ENCODE assay signal across 8 mouse cellular contexts in the genomic region with DNA sequence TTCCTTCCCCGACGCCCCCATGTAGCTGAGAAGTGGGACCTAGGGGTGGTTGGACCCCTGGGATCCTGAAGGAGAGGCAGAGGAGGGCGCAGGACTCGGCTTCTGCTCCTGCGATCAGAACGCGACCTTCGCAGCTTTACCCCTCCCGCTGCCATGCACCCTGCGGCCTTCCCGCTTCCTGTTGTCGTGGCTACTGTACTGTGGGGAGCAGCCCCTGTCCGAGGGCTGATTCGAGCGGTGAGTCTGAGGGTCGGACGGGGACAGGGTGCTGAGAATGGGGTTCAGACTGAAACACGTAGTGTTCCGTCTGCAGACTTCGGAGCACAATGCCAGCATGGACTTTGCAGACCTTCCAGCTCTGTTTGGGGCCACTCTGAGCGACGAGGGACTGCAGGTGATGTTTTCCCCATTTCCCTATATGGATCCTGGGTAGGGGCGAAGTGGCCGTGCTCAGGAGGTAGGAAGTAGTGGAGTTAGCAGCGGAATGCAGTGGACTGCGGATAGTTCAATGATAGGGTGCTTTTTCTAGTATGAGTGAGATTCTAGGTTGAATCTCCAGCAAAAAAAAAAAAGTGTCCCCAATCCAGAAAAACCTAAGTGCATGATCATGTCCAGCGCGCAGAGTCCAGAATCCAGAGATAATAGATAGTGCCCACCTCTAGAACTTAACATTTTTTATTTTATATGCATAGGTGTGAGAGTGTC. TPM values are rescaled to one million over a fixed set of nuclear protein-coding genes. Genes with fewer than 3 reads are reported as not detected.
A peak's percentile ranks its signal among the peaks of the same experiment; 100 is the strongest.
DNase-seq lines count a peak whose midpoint lies in the region; ATAC-seq and TF ChIP-seq lines count a peak whose summit lies in the region.

No protein-coding gene starts in this region.

- intact Hi-C loops in gastrocnemius, postnatal 14 days (cut with DNase I; ENCODE audit: low total_unique reads) = no loop called here

- H3K9me3 ChIP-seq in lung, embryonic 14.5 days (ENCODE audit: low read depth, low read length) = no peaks in the 10 kb centered on the region
- no peaks in the 10 kb centered on the region for H3K9me3 ChIP-seq in heart, embryonic 12.5 days (replicated peaks)
- H3K9me3 ChIP-seq in midbrain, embryonic 13.5 days = no peaks in the 10 kb centered on the region

- no peaks in the 10 kb centered on the region for H3K27me3 ChIP-seq in lung, embryonic 14.5 days (ENCODE audit: insufficient read depth, low read length)
- H3K27me3 ChIP-seq in heart, embryonic 12.5 days (replicated peaks) = no peaks in the 10 kb centered on the region
- H3K27me3 ChIP-seq in midbrain, embryonic 13.5 days = no peaks in the 10 kb centered on the region

- WGBS in lung, embryonic 14.5 days = 2% methylated on average over 28 of the region's 28 CpGs
- WGBS in bone marrow, adult 2 months = 2% methylated on average over 28 of the region's 28 CpGs
- 4% methylated on average over 28 of the region's 28 CpGs for WGBS in heart, embryonic 12.5 days
- 4% methylated on average over 28 of the region's 28 CpGs for WGBS in midbrain, embryonic 13.5 days

- H3K9ac ChIP-seq in lung, embryonic 14.5 days = peak overlapping the region; percentile 84
- H3K9ac ChIP-seq in heart, embryonic 12.5 days = peak overlapping the region; percentile 89
- H3K9ac ChIP-seq in midbrain, embryonic 13.5 days (replicated peaks) = peak overlapping the region; percentile 83

- H3K36me3 ChIP-seq in lung, embryonic 14.5 days (ENCODE audit: insufficient read depth) = peaks cover 78% of the 10 kb centered on the region
- H3K36me3 ChIP-seq in heart, embryonic 12.5 days = peaks cover 74% of the 10 kb centered on the region
- H3K36me3 ChIP-seq in midbrain, embryonic 13.5 days = peaks cover 65% of the 10 kb centered on the region

- peak; percentile 18; the same call in 1 of the 2 replicates for ATAC-seq in lung, embryonic 14.5 days (ENCODE audit: insufficient read depth)
- 0 out of 2 replicates have a peak, but pooled peaks have one; percentile 7 for ATAC-seq in heart, embryonic 12.5 days (ENCODE audit: insufficient number of reproducible peaks, low FRiP score)
- ATAC-seq in midbrain, embryonic 13.5 days = peak; percentile 35

- peak overlapping the region; percentile 98 for H3K4me2 ChIP-seq in lung, embryonic 14.5 days
- peak overlapping the region; percentile 98 for H3K4me2 ChIP-seq in heart, embryonic 12.5 days
- H3K4me2 ChIP-seq in midbrain, embryonic 13.5 days (replicated peaks) = peak overlapping the region; percentile 98

- peak; percentile 50 for DNase-seq in lung, embryonic 14.5 days
- DNase-seq in lung, postnatal 25 days (ENCODE audit: low spot score) = no peak
- peak; percentile 37 to 72 for DNase-seq in kidney, postnatal 25 days
- DNase-seq in thymus, postnatal 4 days = peak; percentile 71
- no peak for DNase-seq in gastrocnemius, postnatal 14 days

- peak overlapping the region; percentile 95 for H3K27ac ChIP-seq in lung, embryonic 14.5 days (ENCODE audit: low read depth)
- peak overlapping the region; percentile 89 for H3K27ac ChIP-seq in bone marrow, adult 2 months (ENCODE audit: control insufficient read depth, insufficient read depth, low read depth, low read length, poor library complexity)
- H3K27ac ChIP-seq in heart, embryonic 12.5 days (ENCODE audit: poor library complexity, severe bottlenecking) = peak overlapping the region; percentile 95
- H3K27ac ChIP-seq in midbrain, embryonic 13.5 days = peak overlapping the region; percentile 92

- TF ChIP-seq POLR2A in bone marrow, adult 2 months (IDR thresholded peaks at IDR 0.05; ENCODE audit: borderline replicate concordance, control insufficient read depth, low read depth, low read length) = peak; percentile 47; the same call in 1 of the 2 replicates

- peaks cover 11% of the 10 kb centered on the region for H3K4me1 ChIP-seq in lung, embryonic 14.5 days (ENCODE audit: insufficient read depth)
- peaks cover 8% of the 10 kb centered on the region; the same call in 1 of the 2 replicates for H3K4me1 ChIP-seq in bone marrow, adult 2 months (ENCODE audit: control insufficient read depth, insufficient read depth, low read length)
- peaks cover 60% of the 10 kb centered on the region for H3K4me1 ChIP-seq in heart, embryonic 12.5 days (replicated peaks)
- H3K4me1 ChIP-seq in midbrain, embryonic 13.5 days (replicated peaks) = peaks cover 56% of the 10 kb centered on the region

- H3K4me3 ChIP-seq in lung, embryonic 14.5 days (ENCODE audit: low read depth, low read length) = peak overlapping the region; percentile 74
- peak overlapping the region; percentile 82 for H3K4me3 ChIP-seq in bone marrow, adult 2 months (replicated peaks; ENCODE audit: control insufficient read depth, low read depth, low read length)
- peak overlapping the region; percentile 89 for H3K4me3 ChIP-seq in heart, embryonic 12.5 days
- H3K4me3 ChIP-seq in midbrain, embryonic 13.5 days (replicated peaks) = peak overlapping the region; percentile 72

- no peak for TF ChIP-seq CTCF in lung, embryonic 14.5 days (IDR thresholded peaks at IDR 0.05; ENCODE audit: low read depth)
- TF ChIP-seq CTCF in bone marrow, adult 2 months (IDR thresholded peaks at IDR 0.05; ENCODE audit: control insufficient read depth, insufficient read depth, low read length) = no peak

RNA-seq across cellular contexts. Expression of a gene that starts 0.6 kb away (rescaled TPM):
- 128 and 133 TPM in 2 replicates for polyA plus RNA-seq in lung, embryonic 14.5 days (2014; fragmentation: Nextera tagmentation; extraction: Ambion mirVana)
- 28.7 and 49.2 TPM in 2 replicates for polyA plus RNA-seq in bone marrow, adult 2 months (2011; ENCODE audit: insufficient read depth, insufficient read length, low replicate concordance, missing spikeins)
- 227 and 229 TPM in 2 replicates for polyA plus RNA-seq in heart, embryonic 12.5 days (2016; fragmentation: Nextera tagmentation; extraction: Ambion mirVana)
- polyA plus RNA-seq in midbrain, embryonic 13.5 days (2015; fragmentation: Nextera tagmentation; extraction: Ambion mirVana) = 169 and 170 TPM in 2 replicates
- 100 to 1,000 TPM; 278 to 315 TPM for total RNA-seq in gastrocnemius, postnatal 14 days (2021)

RNA-seq across cellular contexts. Expression of a gene that starts 0.8 kb away (rescaled TPM):
- polyA plus RNA-seq in lung, embryonic 14.5 days (2014; fragmentation: Nextera tagmentation; extraction: Ambion mirVana) = 97.0 and 98.8 TPM in 2 replicates
- 125 and 265 TPM in 2 replicates for polyA plus RNA-seq in bone marrow, adult 2 months (2011; ENCODE audit: insufficient read depth, insufficient read length, low replicate concordance, missing spikeins)
- polyA plus RNA-seq in heart, embryonic 12.5 days (2016; fragmentation: Nextera tagmentation; extraction: Ambion mirVana) = 67.4 and 70.1 TPM in 2 replicates
- 111 and 113 TPM in 2 replicates for polyA plus RNA-seq in midbrain, embryonic 13.5 days (2015; fragmentation: Nextera tagmentation; extraction: Ambion mirVana)
- 10 to 100 TPM; 34.9 to 35.7 TPM for total RNA-seq in gastrocnemius, postnatal 14 days (2021)

RNA-seq across cellular contexts. Expression of a gene that starts 6.6 kb away (rescaled TPM):
- 2,124 and 2,138 TPM in 2 replicates for polyA plus RNA-seq in lung, embryonic 14.5 days (2014; fragmentation: Nextera tagmentation; extraction: Ambion mirVana)
- 840 and 1,173 TPM in 2 replicates for polyA plus RNA-seq in bone marrow, adult 2 months (2011; ENCODE audit: insufficient read depth, insufficient read length, low replicate concordance, missing spikeins)
- polyA plus RNA-seq in heart, embryonic 12.5 days (2016; fragmentation: Nextera tagmentation; extraction: Ambion mirVana) = 1,661 and 1,678 TPM in 2 replicates
- 785 and 825 TPM in 2 replicates for polyA plus RNA-seq in midbrain, embryonic 13.5 days (2015; fragmentation: Nextera tagmentation; extraction: Ambion mirVana)
- 100 to 1,000 TPM; 340 to 388 TPM for total RNA-seq in gastrocnemius, postnatal 14 days (2021)

RNA-seq across cellular contexts. Expression of a gene that starts 8.9 kb away (rescaled TPM):
- polyA plus RNA-seq in lung, embryonic 14.5 days (2014; fragmentation: Nextera tagmentation; extraction: Ambion mirVana) = 0.81 and 1.1 TPM in 2 replicates
- 8.6 and 28.3 TPM in 2 replicates for polyA plus RNA-seq in bone marrow, adult 2 months (2011; ENCODE audit: insufficient read depth, insufficient read length, low replicate concordance, missing spikeins)
- 1.4 and 2.2 TPM in 2 replicates for polyA plus RNA-seq in heart, embryonic 12.5 days (2016; fragmentation: Nextera tagmentation; extraction: Ambion mirVana)
- polyA plus RNA-seq in midbrain, embryonic 13.5 days (2015; fragmentation: Nextera tagmentation; extraction: Ambion mirVana) = 0.17 and 0.26 TPM in 2 replicates
- total RNA-seq in gastrocnemius, postnatal 14 days (2021) = under 1 TPM in 1 of 2 experiments, not detected in 1; 0.08 TPM

RNA-seq across cellular contexts. Expression of a gene that starts 9.1 kb away (rescaled TPM):
- polyA plus RNA-seq in lung, embryonic 14.5 days (2014; fragmentation: Nextera tagmentation; extraction: Ambion mirVana) = 12.7 and 19.6 TPM in 2 replicates
- 14.7 and 29.8 TPM in 2 replicates for polyA plus RNA-seq in bone marrow, adult 2 months (2011; ENCODE audit: insufficient read depth, insufficient read length, low replicate concordance, missing spikeins)
- 238 and 239 TPM in 2 replicates for polyA plus RNA-seq in heart, embryonic 12.5 days (2016; fragmentation: Nextera tagmentation; extraction: Ambion mirVana)
- 8.0 and 9.5 TPM in 2 replicates for polyA plus RNA-seq in midbrain, embryonic 13.5 days (2015; fragmentation: Nextera tagmentation; extraction: Ambion mirVana)
- 1,000 to 10,000 TPM; 6,763 to 7,262 TPM for total RNA-seq in gastrocnemius, postnatal 14 days (2021)

Comparison
In these comparisons a context has a peak if more than half of its experiments do, and no peak if none do; other contexts are left out.
1. DNase-seq: peak in lung, embryonic 14.5 days (single experiment), kidney, postnatal 25 days (2 of 2) and thymus, postnatal 4 days (single experiment); none in lung, postnatal 25 days (single experiment) and gastrocnemius, postnatal 14 days (single experiment).
2. Peak in every context shown above with its lines, with median percentiles within 50 percentile points of each other: ATAC-seq, H3K27ac ChIP-seq, H3K4me2 ChIP-seq, H3K4me3 ChIP-seq and H3K9ac ChIP-seq.